Mouse (Mus musculus) myocyte (in vitro differentiated cells): Measurements from ENCODE around the gene Topbp1.

Experiments
- CEBPB ChIP-seq: IDR thresholded peaks from 2 replicates; pipeline ENCODE4 v1.6.1; 2011; ENCODE audit warnings: mild to moderate bottlenecking, moderate library complexity; ENCODE audit not compliant: poor library complexity, insufficient read depth, severe bottlenecking
- E2F4 ChIP-seq: IDR thresholded peaks from one replicate; pipeline ENCODE4 v1.6.1; 2011; ENCODE audit warnings: mild to moderate bottlenecking, control low read depth, moderate library complexity; ENCODE audit not compliant: insufficient read depth
- MAX ChIP-seq: IDR thresholded peaks from one replicate; pipeline ENCODE4 v1.6.1; 2011; ENCODE audit warnings: low read depth, mild to moderate bottlenecking, control low read depth
- MYOD1 ChIP-seq, 3 experiments: IDR thresholded peaks; one replicate each; pipeline ENCODE4 v1.6.1; 2011; ENCODE audit warnings: control low read depth in 2 of 3, low read depth in 2 of 3, mild to moderate bottlenecking in 2 of 3, moderate library complexity in 1 of 3; ENCODE audit not compliant: insufficient read length in 2 of 3, control insufficient read depth in 1 of 3
- MYOG ChIP-seq, 3 experiments: IDR thresholded peaks; one replicate each; pipeline ENCODE4 v1.6.1; 2011; ENCODE audit warnings: control low read depth in 2 of 3, low read depth in 2 of 3, mild to moderate bottlenecking in 2 of 3; ENCODE audit not compliant: insufficient read length in 2 of 3, control insufficient read depth in 1 of 3, insufficient read depth in 1 of 3
- POLR2A ChIP-seq: IDR thresholded peaks from one replicate; pipeline ENCODE4 v1.6.1; 2011; ENCODE audit warnings: low read depth, mild to moderate bottlenecking, control low read depth, moderate library complexity; ENCODE audit not compliant: insufficient read length
- SRF ChIP-seq: IDR thresholded peaks from one replicate; pipeline ENCODE4 v1.6.1; 2011; ENCODE audit warnings: low read depth; ENCODE audit not compliant: control insufficient read depth, insufficient read length
- TCF12 ChIP-seq: IDR thresholded peaks from one replicate; pipeline ENCODE4 v1.6.1; 2011; ENCODE audit warnings: mild to moderate bottlenecking, control low read depth; ENCODE audit not compliant: poor library complexity, insufficient read depth, severe bottlenecking
- USF1 ChIP-seq: IDR thresholded peaks from one replicate; pipeline ENCODE4 v1.6.1; 2011; ENCODE audit warnings: low read depth, mild to moderate bottlenecking, control low read depth, moderate library complexity

GRCm38 (mm10) chr9:103326449-103326848 lies 21.4 kb downstream of the Topbp1 start:
- TF ChIP-seq MYOG (IDR thresholded peaks at IDR 0.05; ENCODE audit: control insufficient read depth in 1 of 3, insufficient read depth in 1 of 3, insufficient read length in 2 of 3, low read depth in 2 of 3), result no peak
- TF ChIP-seq CEBPB, result no peak
- no peak for TF ChIP-seq POLR2A
- TF ChIP-seq USF1, result no peak
- TF ChIP-seq MYOD1 (IDR thresholded peaks at IDR 0.05; ENCODE audit: control insufficient read depth in 1 of 3, insufficient read length in 2 of 3, low read depth in 2 of 3), result no peak
- no peak for TF ChIP-seq SRF
- no peak for TF ChIP-seq TCF12
- TF ChIP-seq E2F4, result no peak
- no peak for TF ChIP-seq MAX
